Mouse (Mus musculus) pancreas, adult 10 weeks (tissue): ENCODE results near the gene Adam3. TPM values are rescaled to one million over a fixed set of nuclear protein-coding genes. Genes with fewer than 3 reads are reported as not detected.

ENCODE experiments used
- polyA plus RNA-seq: library from polyadenylated mRNA; stranded (reverse); fragments of 350-450 nt; fragmentation: Illumina TruSeq; extraction: RNeasy Lipid Tissue Mini Kit (QIAGEN cat#74804); gene quantifications from one replicate; pipeline ENCODE4 v1.2.3, GENCODE M21; 2015; ENCODE audit warnings: low read depth, low replicate concordance; ENCODE audit not compliant: insufficient read depth

The Adam3 gene
- not detected for polyA plus RNA-seq

DNA sequence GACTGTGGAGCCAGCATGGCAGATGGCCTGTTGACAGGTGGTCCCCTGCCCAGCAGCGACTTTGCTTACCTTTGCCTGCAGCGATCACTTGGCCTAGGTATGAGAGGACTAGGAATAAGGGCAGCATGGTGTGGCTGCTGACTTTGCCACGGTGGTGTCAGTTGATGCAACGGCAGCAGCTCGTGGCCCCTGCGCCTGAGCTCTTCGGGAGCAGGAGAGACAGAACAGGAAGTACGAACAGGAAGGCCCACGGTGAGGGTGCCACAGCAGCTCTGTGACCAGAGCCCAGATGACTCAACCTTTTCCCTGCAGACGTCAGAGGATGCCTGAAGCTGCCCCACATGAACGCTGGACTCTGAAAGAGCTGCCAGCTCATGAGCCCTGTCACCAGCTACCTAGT lies at the start of gene Adam3:
Gene Adam3 (minus strand): TSS at position 223 of the 400 bp plus-strand sequence.

Other genes starting within 250 kb of the Adam3 start
- gene Adam5, start 98.5 kb upstream of the Adam3 start, polyA plus RNA-seq: not detected